Mouse (Mus musculus) urinary bladder, postnatal 14 days (tissue): ENCODE results near the gene Krt12.
A peak's percentile ranks its signal among the peaks of the same experiment; 100 is the strongest.

Source experiments
- DNase-seq: peaks from one replicate; pipeline ENCODE4 v3.0.0; 2021; ENCODE audit warnings: low spot score

Gene Krt12

DNA sequence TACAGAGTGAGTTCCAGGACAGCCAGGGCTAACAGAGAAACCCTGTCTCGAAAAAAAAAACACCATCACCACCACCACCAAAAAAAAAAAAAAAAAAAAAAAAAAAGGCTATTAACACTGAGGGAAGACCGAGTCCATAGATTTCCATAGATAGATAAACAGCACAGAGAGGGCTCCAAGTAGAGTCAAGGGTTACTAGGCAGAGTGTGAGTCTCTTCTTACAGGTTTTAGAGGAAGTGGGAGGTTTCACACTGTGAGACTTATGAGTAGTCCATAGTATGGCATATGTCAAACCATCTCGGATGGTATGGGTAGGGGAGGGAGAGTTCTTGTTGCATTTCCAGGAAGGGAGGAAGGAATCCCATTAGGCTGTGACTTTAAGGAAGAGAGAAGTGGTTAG lies 24.0 kb downstream of the Krt12 start:
- no peak for DNase-seq

DNA sequence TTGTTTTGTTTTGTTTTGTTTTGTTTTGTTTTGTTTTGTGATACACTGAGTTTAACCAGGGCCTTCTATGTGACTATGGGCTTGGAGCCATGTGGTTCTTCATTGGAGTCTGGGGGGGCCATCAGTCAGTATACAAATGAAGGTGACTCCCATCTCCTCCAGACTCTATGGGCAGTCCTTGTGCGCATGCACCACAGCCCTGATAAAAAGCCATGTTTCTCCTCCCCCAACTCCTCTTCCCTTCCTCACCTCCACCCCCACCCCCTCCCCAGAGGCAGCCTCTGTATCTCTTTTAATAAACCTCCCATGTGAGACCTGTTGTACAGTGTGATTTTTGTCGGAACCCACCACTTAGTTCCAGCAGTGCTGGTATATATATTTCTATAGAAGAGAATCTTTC lies 25.4 kb downstream of the Krt12 start:
- DNase-seq, result no peak

DNA sequence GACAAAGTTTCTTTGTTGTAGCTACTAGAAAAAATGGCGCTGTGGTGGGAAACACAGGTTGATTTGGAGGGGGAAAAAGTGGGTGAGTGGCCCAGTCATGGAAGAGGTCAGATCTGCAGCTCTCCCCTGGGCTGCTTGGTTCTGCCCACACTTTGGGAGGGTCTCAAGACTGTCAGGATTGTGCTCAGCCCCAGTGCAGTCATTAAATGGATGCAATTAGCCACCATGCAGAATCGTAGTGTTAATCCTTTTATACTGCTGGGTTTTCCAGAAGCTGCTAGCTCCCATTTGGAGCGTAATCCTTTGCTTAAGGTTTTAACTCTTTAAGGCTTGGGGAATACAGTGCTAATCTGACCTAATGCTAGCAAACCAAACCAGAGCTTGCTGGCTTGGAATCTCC lies 26.0 kb downstream of the Krt12 start:
- DNase-seq, result no peak

DNA sequence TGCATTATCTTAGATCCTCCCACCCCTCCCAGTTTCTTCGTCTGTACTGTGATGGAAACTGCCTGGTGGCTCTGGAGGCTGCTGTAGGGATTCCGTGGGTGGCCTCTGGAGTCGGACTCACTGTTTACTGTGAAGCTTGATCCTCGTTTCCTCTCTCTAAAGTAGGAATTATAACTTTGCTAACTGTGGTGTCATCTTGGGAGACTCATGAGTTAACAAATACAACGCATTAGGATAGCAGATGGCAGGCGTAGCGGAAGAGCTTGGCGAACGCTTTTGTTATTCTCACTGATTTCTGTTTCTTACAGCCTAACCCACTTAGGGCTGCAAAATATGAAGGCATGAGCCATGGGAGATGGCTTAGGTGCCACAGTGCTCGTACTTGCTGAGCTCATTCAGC lies 29.6 kb downstream of the Krt12 start:
- DNase-seq, result no peak

DNA sequence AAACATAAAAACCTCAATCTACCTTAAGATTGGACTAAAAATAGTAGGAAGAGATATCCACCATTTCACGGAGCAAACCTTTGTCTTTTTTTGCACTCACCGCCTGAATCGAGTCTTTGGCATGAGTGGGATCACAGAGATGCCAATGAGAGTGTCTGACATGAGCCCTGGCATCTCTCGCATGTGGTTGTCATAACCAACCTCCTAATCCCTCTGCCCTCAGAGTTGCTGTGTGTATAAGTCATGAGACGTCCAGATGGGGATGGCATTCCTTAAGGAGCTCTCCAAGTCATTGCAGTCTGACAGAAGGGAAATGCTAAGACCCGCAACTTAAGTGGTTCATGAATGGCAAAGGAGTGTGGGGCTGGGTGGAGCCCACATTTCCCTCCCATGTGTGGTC lies 30.7 kb downstream of the Krt12 start:
- DNase-seq, result no peak

DNA sequence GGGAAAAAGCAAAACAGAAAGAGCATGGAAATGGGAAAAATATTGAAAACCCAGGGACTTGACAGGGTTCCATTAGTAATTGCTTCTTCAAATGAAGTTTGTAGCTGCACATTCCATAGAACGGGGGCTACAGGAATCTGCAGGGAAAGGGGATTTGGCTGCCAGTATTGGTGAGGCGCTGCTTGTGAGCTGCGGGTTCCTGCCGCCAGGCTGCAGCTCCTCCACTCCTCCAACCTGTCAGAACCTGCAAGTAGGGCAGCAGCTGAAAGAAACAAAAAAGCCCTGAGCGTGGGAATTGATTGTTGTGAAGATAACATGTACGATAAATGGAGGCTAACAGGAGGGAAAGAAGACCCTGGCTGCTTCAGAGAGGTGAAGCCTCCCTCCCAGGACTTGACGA lies 31.2 kb downstream of the Krt12 start:
- DNase-seq, result peak; percentile 16

DNA sequence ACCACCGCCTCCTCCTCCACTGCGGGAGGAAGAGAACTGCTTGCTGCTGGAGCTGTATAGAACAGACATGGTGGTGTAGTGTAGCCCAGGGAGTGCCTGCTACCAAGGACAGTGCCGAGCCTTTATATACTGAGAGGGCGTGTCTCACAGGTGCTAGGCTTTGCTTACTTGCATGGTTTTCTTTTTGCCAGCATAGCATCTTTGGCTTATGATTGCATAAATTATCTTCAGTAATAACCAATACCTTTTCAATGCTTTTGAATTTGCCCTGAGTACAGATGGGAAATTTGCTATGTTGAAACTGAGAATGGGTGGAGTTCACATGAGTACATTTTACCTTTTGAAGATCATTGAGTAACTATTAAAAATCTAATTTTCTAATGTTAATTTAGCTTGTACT lies 32.8 kb downstream of the Krt12 start, which contains the start of gene Krt10:
Krt10 (minus strand) TSS at position 101 of the 400 bp plus-strand sequence.
- DNase-seq, result no peak

DNA sequence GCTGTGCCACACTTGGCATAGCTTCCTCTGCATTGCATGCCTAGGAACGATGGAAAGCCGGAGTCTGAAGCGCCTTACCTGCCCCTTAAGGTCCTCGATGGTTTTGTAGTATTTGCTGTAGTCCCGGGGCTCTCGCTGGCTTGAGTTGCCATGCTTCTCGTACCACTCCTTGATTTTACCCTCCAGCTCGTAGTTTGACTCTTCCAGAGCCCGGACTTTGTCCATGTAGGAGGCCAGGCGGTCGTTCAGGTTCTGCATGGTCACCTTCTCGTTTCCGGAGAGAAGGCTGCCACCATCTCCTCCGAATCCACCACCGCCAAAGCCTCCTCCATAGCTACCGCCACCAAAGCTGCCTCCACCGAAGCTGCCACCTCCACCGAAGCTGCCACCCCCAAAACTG lies 33.4 kb downstream of the Krt12 start:
- DNase-seq, result no peak

DNA sequence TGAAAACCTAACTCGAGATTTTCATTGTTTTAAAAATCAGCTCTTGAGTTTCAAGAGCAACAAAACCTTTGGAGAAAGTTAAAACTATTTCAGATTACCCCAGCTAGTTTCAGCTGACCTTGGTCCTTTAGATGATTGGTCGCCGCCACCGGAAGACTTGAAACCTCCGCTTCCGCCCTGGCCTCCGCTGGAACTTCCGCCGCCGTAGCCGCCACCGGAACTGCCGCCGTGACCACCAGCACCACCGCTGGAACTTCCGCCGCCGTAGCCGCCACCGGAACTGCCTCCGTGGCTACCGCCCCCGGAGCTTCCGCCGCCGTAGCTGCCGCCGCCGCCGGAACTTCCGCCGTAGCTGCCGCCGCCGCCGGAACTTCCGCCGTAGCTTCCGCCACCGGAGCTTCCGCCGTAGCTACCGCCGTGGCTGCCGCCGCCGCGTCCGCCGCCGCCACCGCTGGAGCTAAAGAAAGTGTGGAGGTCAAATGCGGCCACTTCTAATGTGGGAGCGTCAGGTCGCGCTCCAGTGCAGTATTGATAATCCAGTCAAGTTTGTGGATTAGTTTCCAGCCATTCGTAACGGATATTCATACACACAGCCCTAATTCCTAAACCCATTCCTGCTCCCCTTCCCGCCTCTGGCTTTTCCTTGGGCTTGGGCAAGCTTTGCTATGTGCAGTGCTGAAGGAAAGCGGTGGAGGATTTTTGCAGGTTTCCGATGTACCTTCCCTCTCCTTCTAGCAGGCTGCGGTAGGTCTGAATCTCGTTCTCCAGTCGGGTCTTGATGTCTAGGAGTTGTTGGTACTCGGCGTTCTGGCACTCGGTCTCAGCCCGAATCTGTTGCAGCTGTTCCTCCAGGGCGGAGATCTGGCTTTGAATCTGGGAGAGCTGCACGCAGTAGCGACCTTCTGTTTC lies 36.0 kb downstream of the Krt12 start:
- peak; percentile 91 for DNase-seq

DNA sequence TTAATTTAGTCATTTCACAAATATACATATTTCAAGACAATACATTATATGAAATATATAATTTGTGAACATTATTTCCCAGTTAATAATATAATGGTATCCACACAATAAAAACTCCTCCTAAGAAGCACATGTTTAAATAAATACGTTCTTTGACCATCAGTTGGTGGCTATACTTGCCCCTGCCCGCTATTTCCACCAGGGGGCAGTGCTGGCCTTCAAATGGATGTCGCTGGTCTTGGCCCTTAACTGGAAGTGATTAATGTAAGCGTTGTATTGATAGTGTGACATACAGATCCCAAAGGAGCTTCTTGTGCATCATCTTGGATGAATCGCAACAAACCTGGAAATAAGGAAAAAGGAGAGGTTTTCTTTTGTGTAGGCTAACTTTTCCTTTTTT lies 42.5 kb downstream of the Krt12 start:
- peak; percentile 76 for DNase-seq

DNA sequence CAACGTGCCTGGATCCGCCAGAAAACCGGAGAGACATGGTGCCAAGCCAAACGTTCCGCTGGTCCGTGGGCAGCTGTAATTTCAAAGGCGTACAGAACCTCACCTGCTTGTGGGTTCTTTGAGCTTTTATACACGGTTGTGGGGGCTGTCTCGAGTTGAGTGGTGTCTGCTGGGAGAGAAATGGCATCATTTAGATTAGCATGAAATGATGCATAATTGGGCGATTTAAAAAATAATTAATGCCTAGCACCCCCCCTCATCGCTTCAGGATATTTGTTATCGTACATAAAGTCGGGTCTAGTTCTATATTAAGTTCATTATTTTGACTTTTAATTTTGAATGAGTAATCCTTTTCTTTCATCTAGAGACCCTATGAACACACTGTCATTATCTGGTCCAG lies 47.3 kb downstream of the Krt12 start, which contains the start of gene Krt28:
Krt28 (minus strand) TSS at position 101 of the 400 bp plus-strand sequence.
- DNase-seq, result no peak

DNA sequence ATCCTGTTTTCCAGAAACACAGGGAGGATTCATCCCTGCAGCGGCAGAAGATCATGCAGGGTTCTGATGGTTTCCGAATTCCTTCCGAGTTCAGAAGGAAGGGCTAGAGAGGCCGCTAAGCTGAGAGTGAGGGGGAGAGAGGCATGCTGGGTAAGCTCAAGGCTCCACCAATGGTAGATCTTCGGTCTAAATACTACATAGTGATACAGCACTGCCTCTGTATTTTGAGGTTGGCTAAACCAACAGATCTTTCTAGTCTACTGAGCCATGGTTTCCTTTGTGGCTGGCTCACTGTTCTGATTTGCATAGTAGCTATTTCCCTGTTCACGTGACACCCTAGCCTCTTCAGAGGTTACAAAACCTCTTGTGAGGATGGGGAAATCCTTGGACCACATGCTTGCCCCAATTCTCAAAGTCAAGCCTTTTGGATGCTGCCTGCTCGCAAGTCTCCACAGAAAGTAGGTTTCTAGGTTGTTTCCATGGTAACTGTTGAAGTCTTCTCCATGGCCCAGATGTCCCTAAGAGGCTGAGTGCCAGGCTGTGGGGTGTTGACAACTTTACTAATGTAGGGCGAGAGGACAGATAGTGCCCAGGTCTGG lies 52.1 kb downstream of the Krt12 start:
- DNase-seq, result no peak

DNA sequence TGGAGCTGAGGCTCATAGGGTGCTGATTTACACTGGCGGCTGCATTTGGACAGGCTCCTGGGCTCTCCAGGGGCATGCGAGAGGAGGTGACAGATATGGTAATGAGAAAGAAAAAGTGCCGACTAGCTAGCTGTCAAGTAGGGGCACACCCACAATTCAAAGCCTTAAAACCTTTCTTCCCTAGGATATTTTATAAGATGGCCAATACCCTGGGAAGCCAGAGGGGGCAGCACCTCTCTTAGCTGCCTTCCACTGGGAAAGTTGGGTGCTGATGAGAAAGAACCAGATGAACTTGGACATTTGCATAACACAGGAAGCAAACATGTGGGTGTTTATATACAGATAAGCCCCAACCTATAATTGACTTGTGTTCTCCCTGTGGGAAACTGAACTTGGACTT lies 52.8 kb downstream of the Krt12 start:
- no peak for DNase-seq

DNA sequence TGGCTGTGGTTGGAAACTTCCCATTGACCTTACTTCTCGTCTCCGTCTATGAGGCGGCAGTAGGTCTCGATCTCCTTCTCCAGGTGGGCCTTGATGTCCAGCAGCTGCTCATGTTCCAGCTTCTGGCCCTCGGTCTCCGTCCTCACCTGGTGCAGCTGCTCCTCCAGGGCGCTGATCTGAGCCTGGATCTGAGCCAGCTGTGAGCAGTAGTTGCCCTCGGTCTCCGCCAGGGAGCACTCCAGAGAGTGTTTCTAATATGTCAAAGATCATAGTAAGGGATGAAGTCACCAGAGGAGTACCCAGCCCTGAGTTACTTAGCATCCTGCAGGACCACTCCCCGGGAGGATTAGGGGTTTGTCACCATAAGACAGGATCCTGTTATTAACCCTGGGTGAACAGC lies 55.3 kb downstream of the Krt12 start:
- peak; percentile 23 for DNase-seq
